Mouse (Mus musculus) limb, embryonic 12.5 days (tissue): Measurements from ENCODE around the gene Rps26. TPM values are rescaled to one million over a fixed set of nuclear protein-coding genes. Genes with fewer than 3 reads are reported as not detected.
"Not testable (repeated sequence)": the region's sequence is repeated elsewhere in the genome, so short reads cannot be mapped to it uniquely, and the experiment has no call there.

ENCODE experiments used
- ATAC-seq: fragments of 200-750 bp; cut with Nextera tagmentation; 2 replicates; pipeline ENCODE4 v1.8.0; 2017; ENCODE audit warnings: low read depth, moderate TSS enrichment; ENCODE audit not compliant: insufficient number of reproducible peaks, insufficient read depth, low FRiP score, low TSS enrichment
- H3K27ac ChIP-seq: fragments of 300-500 bp; sonication (generic); 2 replicates; pipeline ENCODE4 v1.5.1; 2016; ENCODE audit warnings: mild to moderate bottlenecking, moderate library complexity
- H3K27me3 ChIP-seq: fragments of 300-500 bp; sonication (generic); 2 replicates; pipeline ENCODE4 v1.6.1; 2016; ENCODE audit warnings: mild to moderate bottlenecking, moderate library complexity
- H3K36me3 ChIP-seq: fragments of 300-500 bp; sonication (generic); 2 replicates; pipeline ENCODE4 v1.6.1; 2016; ENCODE audit warnings: mild to moderate bottlenecking, moderate library complexity
- H3K4me1 ChIP-seq: fragments of 300-500 bp; sonication (generic); replicated peaks from 2 replicates; pipeline ENCODE4 v1.6.1; 2016
- H3K4me2 ChIP-seq: fragments of 300-500 bp; sonication (generic); 2 replicates; pipeline ENCODE4 v1.6.1; 2016; ENCODE audit warnings: mild to moderate bottlenecking, moderate library complexity
- H3K4me3 ChIP-seq: fragments of 300-500 bp; sonication (generic); replicated peaks from 2 replicates; pipeline ENCODE4 v1.5.1; 2016; ENCODE audit warnings: mild to moderate bottlenecking
- H3K9ac ChIP-seq: fragments of 300-500 bp; sonication (generic); replicated peaks from 2 replicates; pipeline ENCODE4 v1.6.1; 2016; ENCODE audit warnings: mild to moderate bottlenecking, moderate library complexity
- H3K9me3 ChIP-seq: fragments of 300-500 bp; sonication (generic); 2 replicates; pipeline ENCODE4 v1.6.1; 2016; ENCODE audit warnings: mild to moderate bottlenecking, moderate library complexity
- WGBS: fragments of 180-500 bp; shearing (Covaris S2); methylation state at CpG from one replicate; pipeline ENCODE4 v1.1.7; 2016; 5-methylcytosine and 5-hydroxymethylcytosine counted together
- polyA plus RNA-seq: library from polyadenylated mRNA; unstranded; fragments of >200 nt; fragmentation: Nextera tagmentation; extraction: Ambion mirVana; gene quantifications from 2 replicates; pipeline ENCODE4 v1.2.1, GENCODE M21; 2016

Gene Rps26
- polyA plus RNA-seq, 1 experiment from 2014 or later: 753 TPM

DNA sequence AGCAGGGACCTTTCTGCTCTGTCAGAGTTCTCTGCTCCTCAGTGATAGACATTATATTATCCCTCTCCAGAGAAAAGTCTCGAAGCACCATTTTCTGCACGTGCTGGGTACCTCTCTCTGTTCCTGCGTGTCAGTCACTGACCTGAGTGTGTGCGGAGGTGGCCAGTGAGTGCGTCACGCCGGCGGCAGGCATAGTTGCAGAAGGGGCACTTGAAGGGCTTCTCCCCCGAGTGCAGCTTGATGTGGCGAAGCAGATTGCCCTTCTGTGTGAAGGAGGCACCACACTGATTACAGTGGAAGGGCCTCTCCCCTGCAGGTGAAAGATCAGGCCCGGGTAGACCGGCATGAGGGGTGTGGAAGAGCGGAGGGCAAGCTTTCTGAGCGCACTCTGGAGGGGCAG is 13.5 kb upstream of the Rps26 start:
- Histone ChIP-seq H3K27ac (no peak overlapping the region), H3K4me1 (peaks cover 13% of the 10 kb centered on the region), H3K27me3 (no peaks in the 10 kb centered on the region; the same call in 1 of the 2 replicates), H3K9me3 (no peaks in the 10 kb centered on the region), H3K9ac (no peak overlapping the region), H3K4me3 (no peak overlapping the region), H3K36me3 (peaks cover 58% of the 10 kb centered on the region), H3K4me2 (no peak overlapping the region)
- ATAC-seq: no peak
- 85% methylated on average over 14 of the region's 14 CpGs for WGBS

DNA sequence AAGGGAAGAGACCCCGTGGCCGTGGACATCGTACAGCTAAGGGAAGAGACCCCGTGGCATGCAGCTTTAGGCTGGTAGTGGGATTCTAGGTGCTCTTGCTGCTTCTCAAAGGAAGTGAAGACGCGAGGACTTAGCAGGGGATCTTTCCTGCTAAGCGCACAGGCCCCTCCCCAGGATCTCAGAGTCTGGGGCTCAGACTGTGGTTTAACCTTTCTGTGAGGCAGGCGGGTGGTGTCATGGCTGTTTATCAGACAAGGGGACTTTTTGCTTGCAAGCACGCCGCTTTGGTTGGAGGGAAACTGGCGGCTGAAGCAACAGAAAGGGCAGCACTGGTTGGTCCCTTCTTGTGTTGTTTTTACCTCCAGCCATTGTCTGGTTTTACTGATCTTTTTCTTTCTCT is 10.5 kb upstream of the Rps26 start:
- WGBS: 32% methylated on average over 11 of the region's 11 CpGs
- Histone ChIP-seq H3K27me3 (no peaks in the 10 kb centered on the region), H3K36me3 (peaks cover 71% of the 10 kb centered on the region), H3K4me2 (no peak overlapping the region), H3K4me3 (no peak overlapping the region), H3K9ac (no peak overlapping the region), H3K4me1 (no peaks in the 10 kb centered on the region), H3K27ac (no peak overlapping the region), H3K9me3 (no peaks in the 10 kb centered on the region)
- no peak for ATAC-seq

- Histone ChIP-seq H3K4me2 (no peak overlapping the region), H3K9me3 (no peaks in the 10 kb centered on the region), H3K27ac (no peak overlapping the region), H3K27me3 (no peaks in the 10 kb centered on the region), H3K9ac (no peak overlapping the region), H3K36me3 (peaks cover 67% of the 10 kb centered on the region), H3K4me3 (no peak overlapping the region), H3K4me1 (no peaks in the 10 kb centered on the region)
- 55% methylated on average over 6 of the region's 6 CpGs for WGBS
- ATAC-seq: no peak
Observed at GRCm38 (mm10) chr10:128636561-128636960, 10.0 kb upstream of the Rps26 start.

DNA sequence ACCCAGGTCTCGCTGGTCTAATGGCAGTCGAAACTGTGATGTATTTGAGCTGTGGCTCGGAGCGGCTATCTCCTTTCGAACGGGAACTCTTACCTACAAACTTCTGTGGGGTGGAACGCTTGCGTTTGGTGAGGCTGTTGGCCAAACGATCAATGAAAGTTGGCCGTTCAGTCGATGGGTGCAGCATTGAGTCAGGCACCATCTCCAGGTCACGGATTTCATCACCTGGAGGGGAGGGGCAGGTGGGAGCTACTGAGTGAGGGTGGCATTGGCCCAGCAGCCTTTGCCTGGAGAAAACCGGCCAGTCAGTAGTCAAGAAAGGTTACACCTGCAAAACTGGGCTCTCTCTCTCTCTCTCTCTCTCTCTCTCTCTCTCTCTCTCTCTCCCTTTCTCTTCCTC is 9.2 kb upstream of the Rps26 start:
- no peak for ATAC-seq
- no peak overlapping the region for H3K27ac ChIP-seq
- no peak overlapping the region for H3K4me3 ChIP-seq
- no peak overlapping the region for H3K4me2 ChIP-seq
- H3K27me3 ChIP-seq: no peaks in the 10 kb centered on the region
- no peaks in the 10 kb centered on the region for H3K4me1 ChIP-seq
- no peaks in the 10 kb centered on the region for H3K9me3 ChIP-seq
- no peak overlapping the region for H3K9ac ChIP-seq
- H3K36me3 ChIP-seq: peaks cover 60% of the 10 kb centered on the region
- 95% methylated on average over 13 of the region's 13 CpGs for WGBS

- no peaks in the 10 kb centered on the region for H3K4me1 ChIP-seq
- H3K27ac ChIP-seq: no peak overlapping the region
- no peak for ATAC-seq
- no peak overlapping the region for H3K9ac ChIP-seq
- H3K4me2 ChIP-seq: no peak overlapping the region
- no peaks in the 10 kb centered on the region for H3K27me3 ChIP-seq
- 19% methylated on average over 6 of the region's 6 CpGs for WGBS
- peaks cover 33% of the 10 kb centered on the region for H3K36me3 ChIP-seq
- H3K4me3 ChIP-seq: no peak overlapping the region
- H3K9me3 ChIP-seq: no peaks in the 10 kb centered on the region
Observed at GRCm38 (mm10) chr10:128631571-128631970, 5.0 kb upstream of the Rps26 start.

DNA sequence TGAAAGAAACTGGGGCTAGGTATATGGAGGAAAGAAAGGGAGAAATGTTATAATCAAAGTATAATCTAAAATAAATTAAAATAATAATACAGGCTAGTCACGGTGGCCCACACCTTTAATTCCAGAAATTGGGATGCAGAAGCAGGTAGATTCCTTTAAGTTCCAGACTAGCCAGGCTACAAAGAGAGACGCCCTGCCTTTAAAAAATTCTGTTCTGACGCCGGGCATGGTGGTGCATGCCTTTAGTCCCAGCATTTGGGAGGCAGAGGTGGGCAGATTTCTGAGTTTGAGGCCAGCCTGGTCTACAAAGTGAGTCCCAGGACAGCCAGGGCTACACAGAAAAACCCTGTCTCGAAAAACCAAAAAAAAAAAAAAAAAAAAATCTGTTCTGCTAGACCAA is 3.8 kb upstream of the Rps26 start:
- WGBS: 80% methylated on average over 5 of the region's 5 CpGs
- not testable (repeated sequence) for ATAC-seq, H3K4me1 ChIP-seq, H3K9me3 ChIP-seq, H3K4me2 ChIP-seq, H3K27ac ChIP-seq, H3K9ac ChIP-seq, H3K4me3 ChIP-seq, H3K27me3 ChIP-seq
- H3K36me3 ChIP-seq: peaks cover 22% of the 10 kb centered on the region

DNA sequence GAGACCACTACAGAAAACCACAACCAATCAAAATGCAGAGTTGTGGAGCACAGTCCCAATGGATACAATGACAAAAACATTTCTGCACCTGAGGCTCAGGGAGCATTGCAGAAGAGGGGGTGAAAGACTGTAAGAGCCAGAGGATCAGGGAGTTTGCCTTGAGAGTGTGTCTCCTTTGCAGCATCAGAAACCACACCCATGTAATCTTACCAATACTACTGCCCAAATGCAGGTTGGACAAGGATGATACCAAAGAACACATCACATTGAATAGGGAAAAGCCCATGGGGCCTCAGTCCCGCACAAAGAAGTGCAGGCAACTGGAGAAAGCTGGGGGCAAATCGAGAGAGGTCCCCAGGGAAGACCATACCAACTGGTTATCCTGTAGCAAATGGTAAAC is 3.2 kb upstream of the Rps26 start:
- no peak overlapping the region for H3K27ac ChIP-seq
- H3K9me3 ChIP-seq: no peaks in the 10 kb centered on the region
- WGBS: 81% methylated on average over 2 of the region's 2 CpGs
- no peaks in the 10 kb centered on the region for H3K27me3 ChIP-seq
- no peak overlapping the region for H3K4me2 ChIP-seq
- ATAC-seq: no peak
- H3K36me3 ChIP-seq: peaks cover 22% of the 10 kb centered on the region
- no peak overlapping the region for H3K9ac ChIP-seq
- no peak overlapping the region for H3K4me3 ChIP-seq
- H3K4me1 ChIP-seq: peaks cover 6% of the 10 kb centered on the region; the same call in 1 of the 2 replicates

DNA sequence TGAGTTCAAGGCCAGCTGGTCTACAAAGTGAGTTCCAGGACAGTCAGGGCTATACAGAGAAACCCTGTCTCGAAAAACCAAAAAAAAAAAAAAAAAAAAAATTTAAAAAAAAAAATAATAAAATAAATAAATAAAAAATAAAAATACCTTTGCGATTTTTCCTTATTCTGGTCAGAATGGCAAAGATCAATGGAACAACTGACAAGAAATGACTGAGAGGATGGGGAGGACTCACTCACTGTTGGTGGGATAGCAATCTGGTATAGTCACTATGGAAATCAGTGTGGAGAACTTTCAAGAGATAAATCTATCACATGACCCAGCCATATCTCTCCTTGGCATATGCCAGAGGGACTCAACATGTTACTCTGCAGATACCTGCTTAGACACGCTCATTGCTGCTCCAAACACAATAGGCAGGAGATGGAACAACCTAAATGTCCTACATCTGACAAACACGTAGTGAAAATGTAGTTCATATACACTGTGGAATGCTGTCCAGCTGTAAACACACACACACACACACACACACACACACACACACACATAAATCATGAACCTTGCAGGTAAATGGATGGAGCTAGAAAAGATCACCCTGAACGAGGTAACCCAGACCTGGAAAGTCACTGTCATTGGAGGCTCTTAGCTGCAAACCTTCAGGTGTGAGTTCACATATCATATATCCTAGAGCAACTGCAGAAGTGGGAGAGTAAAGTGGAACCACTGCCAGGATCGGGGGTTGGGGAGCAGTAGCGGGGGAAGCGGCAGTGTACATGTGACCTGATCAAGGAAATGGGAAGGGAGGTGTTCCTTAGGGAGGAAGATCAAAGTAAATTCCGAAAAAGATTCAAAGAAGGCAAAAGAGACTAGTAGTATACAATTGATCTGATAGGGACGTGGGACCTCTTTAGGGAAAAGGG is 1.1 kb upstream of the Rps26 start:
- no peak overlapping the region for H3K4me2 ChIP-seq
- H3K9me3 ChIP-seq: no peaks in the 10 kb centered on the region
- peaks cover 6% of the 10 kb centered on the region; the same call in 1 of the 2 replicates for H3K4me1 ChIP-seq
- WGBS: 81% methylated on average over 10 of the region's 10 CpGs
- H3K36me3 ChIP-seq: peaks cover 27% of the 10 kb centered on the region
- ATAC-seq: no peak
- no peaks in the 10 kb centered on the region for H3K27me3 ChIP-seq
- H3K4me3 ChIP-seq: no peak overlapping the region
- H3K27ac ChIP-seq: no peak overlapping the region
- no peak overlapping the region for H3K9ac ChIP-seq

GRCm38 (mm10) chr10:128625287-128625894 is 1.2 kb downstream of the Rps26 start:
- Histone ChIP-seq H3K4me3 (peak overlapping the region; percentile 82), H3K27ac (peak overlapping the region; percentile 71), H3K9me3 (no peaks in the 10 kb centered on the region), H3K27me3 (no peaks in the 10 kb centered on the region), H3K4me1 (peaks cover 6% of the 10 kb centered on the region; the same call in 1 of the 2 replicates), H3K9ac (peak overlapping the region; percentile 93), H3K36me3 (peaks cover 28% of the 10 kb centered on the region), H3K4me2 (peak overlapping the region; percentile 88)
- 44% methylated on average over 7 of the region's 7 CpGs for WGBS
- ATAC-seq: no peak

GRCm38 (mm10) chr10:128623106-128623613 is 3.4 kb downstream of the Rps26 start:
- H3K4me2 ChIP-seq, H3K27ac ChIP-seq, H3K4me3 ChIP-seq, H3K27me3 ChIP-seq, H3K9me3 ChIP-seq, H3K4me1 ChIP-seq, H3K9ac ChIP-seq, ATAC-seq: not testable (repeated sequence)
- H3K36me3 ChIP-seq: peaks cover 28% of the 10 kb centered on the region
- WGBS: 86% methylated on average over 4 of the region's 4 CpGs

- Histone ChIP-seq H3K27ac (no peak overlapping the region), H3K4me2 (no peak overlapping the region), H3K9me3 (no peaks in the 10 kb centered on the region), H3K27me3 (no peaks in the 10 kb centered on the region), H3K36me3 (peaks cover 28% of the 10 kb centered on the region), H3K4me3 (no peak overlapping the region), H3K9ac (no peak overlapping the region), H3K4me1 (peaks cover 6% of the 10 kb centered on the region; the same call in 1 of the 2 replicates)
- 78% methylated on average over 4 of the region's 4 CpGs for WGBS
- no peak for ATAC-seq
Observed at GRCm38 (mm10) chr10:128622702-128623101, 3.8 kb downstream of the Rps26 start.
